Mouse (Mus musculus) small intestine, adult 2 months (tissue): ENCODE measurements at regions not wholly inside any gene's neighbourhood (a gene's known extent, or its start where the extent isn't known, plus 50 kb on each side); places are given as distances from the start of the nearest gene placed in this dataset.

ENCODE experiments used
- CTCF ChIP-seq: fragments of 200-500 bp; IDR thresholded peaks from 2 replicates; pipeline ENCODE4 v1.5.1; 2012; ENCODE audit warnings: low read depth, mild to moderate bottlenecking, control low read depth, inconsistent platforms, low read length, moderate library complexity, mixed read lengths; ENCODE audit not compliant: insufficient replicate concordance, insufficient read length; ENCODE audit errors: extremely low read depth
- POLR2A ChIP-seq: fragments of 200-500 bp; IDR thresholded peaks from 2 replicates; pipeline ENCODE4 v1.6.1; 2012; ENCODE audit warnings: low read depth, mild to moderate bottlenecking, control low read depth, inconsistent platforms, low read length, moderate library complexity

DNA sequence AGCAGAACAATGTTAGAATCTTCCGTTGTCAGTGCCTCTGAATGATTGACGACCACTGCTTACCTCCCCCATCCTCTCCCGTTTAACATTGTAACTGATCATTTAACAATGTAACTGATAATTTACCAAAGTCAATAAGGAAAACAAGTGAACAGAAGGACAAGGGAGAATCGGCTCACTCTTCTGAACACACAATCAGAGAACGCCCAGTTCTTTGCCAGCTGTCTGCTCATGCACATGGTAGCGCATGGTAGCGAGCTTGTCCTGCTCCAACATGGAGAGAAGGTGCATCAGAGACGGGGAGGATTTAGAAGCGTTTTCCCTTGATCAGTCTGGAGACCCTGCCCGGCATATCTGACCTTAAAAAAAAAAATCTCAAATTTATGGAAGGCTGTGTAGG, 126.6 kb upstream of the Rfx3 start:
- no peak for TF ChIP-seq CTCF
- no peak for TF ChIP-seq POLR2A
